8 mouse cellular contexts compared by ENCODE assay signal in genomic region chr4:135816905-135817622, GRCm38 (mm10). TPM values are rescaled to one million over a fixed set of nuclear protein-coding genes. Genes with fewer than 3 reads are reported as not detected.
A peak's percentile ranks its signal among the peaks of the same experiment; 100 is the strongest.
DNase-seq lines count a peak whose midpoint lies in the region; ATAC-seq and TF ChIP-seq lines count a peak whose summit lies in the region.

No protein-coding gene starts in this region.

- TF ChIP-seq POLR2A in heart, adult 2 months (IDR thresholded peaks at IDR 0.05; ENCODE audit: insufficient read depth, low read depth, low read length): no peak
- no peak for TF ChIP-seq POLR2A in thymus, adult 2 months (IDR thresholded peaks at IDR 0.05; ENCODE audit: control insufficient read depth, extremely low read depth, insufficient read depth, low read length, poor library complexity)
- TF ChIP-seq POLR2A in liver, adult 2 months (IDR thresholded peaks at IDR 0.05; ENCODE audit: extremely low read depth, insufficient read depth, low read length): no peak

- TF ChIP-seq CTCF in heart, adult 2 months (IDR thresholded peaks at IDR 0.05): peak; percentile 78
- TF ChIP-seq CTCF in thymus, adult 2 months (IDR thresholded peaks at IDR 0.05; ENCODE audit: borderline replicate concordance, control insufficient read depth, extremely low read depth, insufficient read depth, low read length, poor library complexity): no peak
- TF ChIP-seq CTCF in liver, adult 2 months (IDR thresholded peaks at IDR 0.05; ENCODE audit: low read depth, low read length): peak; percentile 42; the same call in 1 of the 2 replicates

- WGBS in heart, adult 2 months: 30% methylated on average over 12 of the region's 12 CpGs
- WGBS in thymus, adult 2 months: 34% methylated on average over 12 of the region's 12 CpGs
- WGBS in liver, adult 2 months: 32% methylated on average over 12 of the region's 12 CpGs

- no peak overlapping the region for H3K4me3 ChIP-seq in heart, adult 2 months
- H3K4me3 ChIP-seq in thymus, adult 2 months (ENCODE audit: control insufficient read depth, insufficient read depth, low read length): no peak overlapping the region
- H3K4me3 ChIP-seq in liver, adult 2 months (ENCODE audit: insufficient read depth, low read depth, low read length): no peak overlapping the region

- DNase-seq in heart, adult 2 months: peak in 1 of 2 experiments; percentile 61
- no peak for DNase-seq in heart, postnatal 25 days (ENCODE audit: low spot score)
- DNase-seq in thymus, adult 2 months: peak; percentile 33
- no peak for DNase-seq in thymus, adult 18-20 months
- DNase-seq in c-Kit-positive CD71-positive TER-119-negative erythroid progenitor cells, embryonic 14.5 days (ENCODE audit: low read depth): peak; percentile 78
- peak; percentile 37 for DNase-seq in liver, adult 2 months (ENCODE audit: extremely low read depth, low read depth, low spot score)
- DNase-seq in retina, postnatal 7 days (ENCODE audit: low read depth, low spot score): peak; percentile 34

- no peaks in the 10 kb centered on the region for H3K27me3 ChIP-seq in heart, adult 2 months (ENCODE audit: control insufficient read depth, insufficient read depth, low read length)
- no peaks in the 10 kb centered on the region for H3K27me3 ChIP-seq in thymus, adult 2 months (ENCODE audit: control insufficient read depth, insufficient read depth, low read length)
- H3K27me3 ChIP-seq in liver, adult 2 months (ENCODE audit: control insufficient read depth, insufficient read depth, low read length): no peaks in the 10 kb centered on the region

- TF ChIP-seq EP300 in heart, adult 2 months (IDR thresholded peaks at IDR 0.05; ENCODE audit: insufficient read depth, low read depth, low read length): no peak

- 0 out of 2 replicates have a peak, but pooled peaks cover 1% of the 10 kb centered on the region for H3K4me1 ChIP-seq in heart, adult 2 months (ENCODE audit: control insufficient read depth, insufficient read depth, low read length)
- H3K4me1 ChIP-seq in thymus, adult 2 months (replicated peaks; ENCODE audit: control insufficient read depth, insufficient read depth, low read length): no peaks in the 10 kb centered on the region
- peaks cover 5% of the 10 kb centered on the region for H3K4me1 ChIP-seq in liver, adult 2 months (ENCODE audit: control insufficient read depth, insufficient read depth, low read length)

- no peaks in the 10 kb centered on the region for H3K79me2 ChIP-seq in heart, adult 2 months (replicated peaks; ENCODE audit: control insufficient read depth, insufficient read depth, low read length)
- no peaks in the 10 kb centered on the region for H3K79me2 ChIP-seq in liver, adult 2 months (ENCODE audit: control insufficient read depth, insufficient read depth, low read length)

- no peak for ATAC-seq in inflammation-experienced regulatory T-cells, adult 6 months

- no peaks in the 10 kb centered on the region for H3K36me3 ChIP-seq in heart, adult 2 months (ENCODE audit: control insufficient read depth, insufficient read depth, low read length)
- H3K36me3 ChIP-seq in thymus, adult 2 months (ENCODE audit: control insufficient read depth, insufficient read depth, low read length): no peaks in the 10 kb centered on the region
- H3K36me3 ChIP-seq in liver, adult 2 months (ENCODE audit: control insufficient read depth, insufficient read depth, low read length): no peaks in the 10 kb centered on the region

- no peak overlapping the region for H3K9ac ChIP-seq in heart, adult 2 months (ENCODE audit: low read depth, low read length)
- H3K9ac ChIP-seq in liver, adult 2 months (ENCODE audit: low read depth, low read length): no peak overlapping the region

- no peak overlapping the region for H3K27ac ChIP-seq in heart, adult 2 months
- no peak overlapping the region for H3K27ac ChIP-seq in thymus, adult 2 months (ENCODE audit: control insufficient read depth, insufficient read depth, low read length)
- H3K27ac ChIP-seq in liver, adult 2 months (replicated peaks; ENCODE audit: insufficient read depth, low read depth, low read length): no peak overlapping the region

- intact Hi-C loops in heart, adult 2 months (cut with DNase I): loop anchor here (5.0 kb wide), 1 partner anchor 60 kb away; no protein-coding TSS in a partner anchor
- intact Hi-C loops in heart, postnatal 25 days (cut with DNase I): no loop called here

RNA-seq across cellular contexts. Expression of gene Srsf10, which starts 38.5 kb away (rescaled TPM):
- total RNA-seq in heart, adult 2 months (2021): 10 to 100 TPM; 45.3 to 49.1 TPM
- polyA plus RNA-seq in heart, adult 2 months (2012; rRNA removed): 28.8 and 37.7 TPM in 2 replicates
- 10 to 100 TPM; 41.7 to 47.7 TPM for total RNA-seq in heart, postnatal 25 days (2021)
- polyA plus RNA-seq in thymus, adult 2 months (2012; rRNA removed): 194 and 220 TPM in 2 replicates
- 32.9 and 37.0 TPM in 2 replicates for total RNA-seq in liver, adult 2 months (2014; rRNA removed)
- 31.3 and 36.4 TPM in 2 replicates for polyA plus RNA-seq in liver, adult 2 months (2012; rRNA removed)
- polyA plus RNA-seq in inflammation-experienced regulatory T-cells, adult 6 months (2017; shearing (Covaris generic)): 100 to 1,000 TPM; 184 to 209 (median 207) TPM

RNA-seq across cellular contexts. Expression of gene Pnrc2, which starts 56.6 kb away (rescaled TPM):
- total RNA-seq in heart, adult 2 months (2021): 10 to 100 TPM; 58.8 to 81.2 TPM
- polyA plus RNA-seq in heart, adult 2 months (2012; rRNA removed): 14.9 and 35.4 TPM in 2 replicates
- total RNA-seq in heart, postnatal 25 days (2021): 10 to 100 TPM; 57.7 to 67.0 TPM
- 26.7 and 28.6 TPM in 2 replicates for polyA plus RNA-seq in thymus, adult 2 months (2012; rRNA removed)
- 37.3 and 56.5 TPM in 2 replicates for total RNA-seq in liver, adult 2 months (2014; rRNA removed)
- 6.7 and 12.2 TPM in 2 replicates for polyA plus RNA-seq in liver, adult 2 months (2012; rRNA removed)
- 100 to 1,000 TPM; 177 to 235 (median 211) TPM for polyA plus RNA-seq in inflammation-experienced regulatory T-cells, adult 6 months (2017; shearing (Covaris generic))

RNA-seq across cellular contexts. Expression of gene Myom3, which starts 57.5 kb away (rescaled TPM):
- total RNA-seq in heart, adult 2 months (2021): 1 to 10 TPM in 1 of 2 experiments, under 1 TPM in 1; 0.61 to 1.5 TPM
- polyA plus RNA-seq in heart, adult 2 months (2012; rRNA removed): 1.4 and 1.6 TPM in 2 replicates
- total RNA-seq in heart, postnatal 25 days (2021): under 1 TPM; 0.64 to 0.88 TPM
- 0.08 and 0.13 TPM in 2 replicates for polyA plus RNA-seq in thymus, adult 2 months (2012; rRNA removed)
- under 0.01 and 0.46 TPM in 2 replicates for total RNA-seq in liver, adult 2 months (2014; rRNA removed)
- polyA plus RNA-seq in liver, adult 2 months (2012; rRNA removed): 0.09 and 0.12 TPM in 2 replicates
- not detected for polyA plus RNA-seq in inflammation-experienced regulatory T-cells, adult 6 months (2017; shearing (Covaris generic))

Comparison
In these comparisons a context has a peak if more than half of its experiments do, and no peak if none do; other contexts are left out.
1. DNase-seq: peak in thymus, adult 2 months (single experiment), c-Kit-positive CD71-positive TER-119-negative erythroid progenitor cells, embryonic 14.5 days (single experiment), liver, adult 2 months (single experiment) and retina, postnatal 7 days (single experiment); none in heart, postnatal 25 days (single experiment) and thymus, adult 18-20 months (0 of 2).